In the genomic region with DNA sequence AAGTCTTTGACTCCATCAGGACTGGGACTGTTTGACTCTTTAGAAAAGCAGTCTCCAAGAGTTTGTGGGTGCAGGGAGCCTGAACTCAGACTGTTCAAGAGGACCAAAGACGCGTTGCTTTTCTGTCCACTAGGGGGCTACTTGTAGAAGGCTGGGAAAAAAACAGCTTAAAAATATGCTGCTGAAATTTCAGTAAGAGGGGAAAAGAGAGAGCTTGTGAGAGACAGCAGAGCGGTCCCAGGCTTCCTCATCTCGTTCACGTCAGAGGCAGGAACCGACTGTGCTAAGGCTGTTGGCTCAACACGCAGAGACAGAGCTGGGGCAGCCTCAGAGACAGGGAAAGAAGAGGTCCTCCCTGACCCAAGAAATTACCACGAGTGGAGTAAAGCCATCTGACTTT, we compare ENCODE assay signal across 8 mouse cellular contexts. TPM values are rescaled to one million over a fixed set of nuclear protein-coding genes. Genes with fewer than 3 reads are reported as not detected.
DNase-seq lines count a peak whose midpoint lies in the region; ATAC-seq and TF ChIP-seq lines count a peak whose summit lies in the region.

A gene (plus strand): TSS at position 192 of the 400 bp plus-strand sequence.

- no peaks in the 10 kb centered on the region for H3K9me3 ChIP-seq in heart, embryonic 13.5 days
- no peaks in the 10 kb centered on the region for H3K9me3 ChIP-seq in heart, embryonic 12.5 days (replicated peaks)
- no peaks in the 10 kb centered on the region for H3K9me3 ChIP-seq in embryonic facial prominence, embryonic 15.5 days (replicated peaks)

- no peak within 1 kb of the TSS for H3K4me3 ChIP-seq in heart, embryonic 13.5 days
- H3K4me3 ChIP-seq in heart, embryonic 12.5 days, result no peak within 1 kb of the TSS
- no peak within 1 kb of the TSS for H3K4me3 ChIP-seq in embryonic facial prominence, embryonic 15.5 days (replicated peaks)

- intact Hi-C loops in left cerebral cortex, postnatal 36 days (cut with DNase I), result loop anchor here (5.0 to 10.0 kb wide), 5 partner anchors 141 to 661 kb away; no protein-coding TSS in a partner anchor

- H3K27me3 ChIP-seq in heart, embryonic 13.5 days (replicated peaks), result peaks cover 63% of the 10 kb centered on the region
- H3K27me3 ChIP-seq in heart, embryonic 12.5 days (replicated peaks), result peaks cover 30% of the 10 kb centered on the region
- peaks cover 11% of the 10 kb centered on the region; the same call in 1 of the 2 replicates for H3K27me3 ChIP-seq in embryonic facial prominence, embryonic 15.5 days

- no peak within 1 kb of the TSS for H3K27ac ChIP-seq in heart, embryonic 13.5 days (replicated peaks)
- H3K27ac ChIP-seq in heart, embryonic 12.5 days (ENCODE audit: poor library complexity, severe bottlenecking), result no peak within 1 kb of the TSS
- no peak within 1 kb of the TSS for H3K27ac ChIP-seq in embryonic facial prominence, embryonic 15.5 days (replicated peaks)

- peak within 1 kb of the TSS; percentile 33; the same call in 1 of the 2 replicates for H3K4me2 ChIP-seq in heart, embryonic 13.5 days
- H3K4me2 ChIP-seq in heart, embryonic 12.5 days, result no peak within 1 kb of the TSS
- peak within 1 kb of the TSS; percentile 11 for H3K4me2 ChIP-seq in embryonic facial prominence, embryonic 15.5 days (replicated peaks)

- H3K36me3 ChIP-seq in heart, embryonic 13.5 days, result no peaks in the 10 kb centered on the region
- H3K36me3 ChIP-seq in heart, embryonic 12.5 days, result no peaks in the 10 kb centered on the region
- no peaks in the 10 kb centered on the region for H3K36me3 ChIP-seq in embryonic facial prominence, embryonic 15.5 days

- TF ChIP-seq POLR2A in brain, embryonic 14.5 days (IDR thresholded peaks at IDR 0.05; ENCODE audit: borderline replicate concordance, extremely low read depth, insufficient read depth, insufficient read length, poor library complexity, severe bottlenecking), result no peak

- H3K9ac ChIP-seq in heart, embryonic 13.5 days, result no peak within 1 kb of the TSS
- no peak within 1 kb of the TSS for H3K9ac ChIP-seq in heart, embryonic 12.5 days
- no peak within 1 kb of the TSS for H3K9ac ChIP-seq in embryonic facial prominence, embryonic 15.5 days

- peaks cover 3% of the 10 kb centered on the region; the same call in 1 of the 2 replicates for H3K4me1 ChIP-seq in heart, embryonic 13.5 days
- H3K4me1 ChIP-seq in heart, embryonic 12.5 days (replicated peaks), result no peaks in the 10 kb centered on the region
- peaks cover 4% of the 10 kb centered on the region; the same call in 1 of the 2 replicates for H3K4me1 ChIP-seq in embryonic facial prominence, embryonic 15.5 days

- TF ChIP-seq CTCF in brain, embryonic 14.5 days (IDR thresholded peaks at IDR 0.05; ENCODE audit: borderline replicate concordance, extremely low read depth, insufficient read depth, insufficient read length), result peak; percentile 69; the same call in 1 of the 2 replicates

- no peak for ATAC-seq in heart, embryonic 13.5 days (ENCODE audit: extremely low read depth, insufficient number of reproducible peaks, low FRiP score, low TSS enrichment)
- ATAC-seq in heart, embryonic 12.5 days (ENCODE audit: insufficient number of reproducible peaks, low FRiP score), result no peak
- no peak for ATAC-seq in embryonic facial prominence, embryonic 15.5 days (ENCODE audit: insufficient number of reproducible peaks, low FRiP score, low TSS enrichment, low read depth)

- peak; percentile 90 for DNase-seq in brain, embryonic 14.5 days (ENCODE audit: low read depth)
- peak; percentile 8 for DNase-seq in hindlimb bud, embryonic 11.5 days (ENCODE audit: extremely low spot score, low read depth, low spot score)
- DNase-seq in left cerebral cortex, postnatal 36 days (ENCODE audit: low spot score in 2 of 2), result peak; percentile 67 to 73
- DNase-seq in neural tube, embryonic 10.5 days (ENCODE audit: extremely low spot score, low spot score), result peak; percentile 35
- no peak for DNase-seq in natural killer cell, adult 2 months (ENCODE audit: low spot score in 2 of 2)

- 2% methylated on average over 8 of the region's 8 CpGs for WGBS in heart, embryonic 13.5 days
- WGBS in heart, embryonic 12.5 days, result 3% methylated on average over 8 of the region's 8 CpGs
- WGBS in embryonic facial prominence, embryonic 15.5 days, result 1% methylated on average over 8 of the region's 8 CpGs

RNA-seq across cellular contexts. Expression of the gene that starts here (rescaled TPM):
- polyA plus RNA-seq in heart, embryonic 13.5 days (2015; fragmentation: Nextera tagmentation; extraction: Ambion mirVana), result 0.03 TPM in 1 of 2 replicates, not detected in the other
- polyA plus RNA-seq in heart, embryonic 12.5 days (2016; fragmentation: Nextera tagmentation; extraction: Ambion mirVana), result not detected in 2 replicates
- 3.9 and 6.9 TPM in 2 replicates for polyA plus RNA-seq in brain, embryonic 14.5 days (2012; rRNA removed)
- polyA plus RNA-seq in embryonic facial prominence, embryonic 15.5 days (2015; fragmentation: Nextera tagmentation; extraction: Ambion mirVana), result 0.11 and 0.23 TPM in 2 replicates
- total RNA-seq in left cerebral cortex, postnatal 36 days (2021), result 100 to 1,000 TPM; 124 to 141 TPM

Comparison
In these comparisons a context has a peak if more than half of its experiments do, and no peak if none do; other contexts are left out.
1. DNase-seq: peak in brain, embryonic 14.5 days (single experiment), hindlimb bud, embryonic 11.5 days (single experiment), left cerebral cortex, postnatal 36 days (2 of 2) and neural tube, embryonic 10.5 days (single experiment); none in natural killer cell, adult 2 months (0 of 2).